Mouse (Mus musculus): ENCODE results near the gene Slc9a9. TPM values are rescaled to one million over a fixed set of nuclear protein-coding genes. Genes with fewer than 3 reads are reported as not detected.

Slc9a9 gene
- total RNA-seq, 1 experiment from 2014 or later = 2.3 TPM

GRCm38 (mm10) chr9:94955645-94956044 lies 285.9 kb downstream of the Slc9a9 start:
- no peak for DNase-seq

DNA sequence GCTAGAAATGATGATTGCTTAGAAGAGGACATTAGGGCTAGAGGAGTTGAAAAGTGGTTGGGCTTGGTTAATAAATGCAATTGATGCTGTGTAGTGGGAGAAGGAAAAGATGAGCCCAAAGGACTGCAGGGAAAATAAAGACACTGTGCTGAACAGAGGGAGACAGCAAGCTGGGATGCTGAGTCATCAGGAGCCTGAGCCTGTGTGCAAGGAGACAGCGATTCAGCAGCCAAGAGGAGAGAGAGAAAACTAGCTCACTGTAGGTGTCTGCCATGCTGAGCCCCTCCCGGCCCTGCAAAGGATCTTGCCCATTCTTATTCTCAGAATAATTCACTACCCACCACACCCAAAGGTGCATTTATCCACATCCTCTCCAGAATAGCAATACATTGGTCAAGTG lies 288.7 kb downstream of the Slc9a9 start:
- no peak for DNase-seq

DNA sequence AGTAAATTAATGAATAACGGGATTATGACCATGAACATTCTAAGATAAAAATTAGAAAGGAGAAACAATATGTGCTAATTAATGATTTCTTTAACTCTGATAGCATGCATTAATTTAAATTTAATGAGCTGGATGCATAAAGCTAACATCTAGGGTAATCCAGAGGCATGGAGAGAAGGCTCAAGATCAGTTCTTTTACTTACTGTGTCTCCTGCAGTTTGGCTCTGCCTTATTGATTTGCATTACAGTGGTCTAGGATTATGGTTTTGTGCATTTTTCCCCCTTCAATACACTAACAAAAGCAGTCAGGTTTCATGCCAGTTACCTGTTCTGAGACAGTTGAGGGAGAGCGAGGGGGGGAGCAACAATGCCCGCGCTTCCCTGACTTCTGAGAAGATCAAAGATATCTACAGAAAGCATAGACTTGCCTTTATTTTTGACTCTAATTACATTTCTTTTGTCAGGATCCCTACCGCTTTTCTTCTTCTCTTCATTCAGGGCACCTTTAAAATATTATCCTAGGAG lies 298.9 kb downstream of the Slc9a9 start:
- no peak for DNase-seq

- DNase-seq = no peak
Observed at GRCm38 (mm10) chr9:94969131-94969530, 299.4 kb downstream of the Slc9a9 start.

- DNase-seq = no peak
Observed at GRCm38 (mm10) chr9:94972021-94972420, 302.3 kb downstream of the Slc9a9 start.

DNA sequence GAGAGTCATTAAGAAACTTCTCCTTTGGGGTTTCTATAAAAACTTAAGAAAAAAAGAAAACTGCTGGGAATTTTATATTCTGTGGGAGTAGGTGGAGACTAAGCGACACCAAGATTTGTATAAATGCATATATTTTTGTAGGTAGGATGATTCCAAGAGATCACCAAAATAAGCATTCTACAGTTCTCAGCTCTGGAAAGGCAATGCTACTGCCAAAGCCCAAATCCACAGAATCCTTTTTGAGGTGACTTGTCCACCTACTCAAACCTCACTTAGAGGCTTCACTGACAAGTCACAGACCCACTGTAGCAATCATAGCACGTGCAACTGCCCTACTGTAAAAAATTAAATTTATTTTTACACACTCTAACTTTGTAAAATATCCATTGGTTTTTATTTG lies 303.0 kb downstream of the Slc9a9 start:
- no peak for DNase-seq

DNA sequence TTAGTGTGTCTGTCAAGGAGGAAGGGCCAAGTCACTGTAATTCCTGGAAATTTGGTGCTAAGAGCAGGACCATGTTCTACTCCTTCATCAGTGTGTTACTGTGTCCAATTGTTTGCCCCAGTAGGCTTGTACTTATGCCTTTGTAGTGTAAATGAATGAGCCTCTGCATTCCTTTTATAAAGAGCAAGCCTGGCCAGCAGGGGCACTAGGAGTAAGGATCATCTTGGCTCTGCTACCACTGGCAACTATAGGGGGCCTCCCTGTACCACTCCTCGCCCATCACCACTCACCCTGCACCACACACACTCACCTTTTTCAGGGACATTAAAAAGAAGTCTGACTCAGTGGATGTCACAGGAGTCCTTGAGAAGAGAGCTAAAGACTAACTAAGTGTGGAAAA lies 306.5 kb downstream of the Slc9a9 start:
- DNase-seq = no peak

DNA sequence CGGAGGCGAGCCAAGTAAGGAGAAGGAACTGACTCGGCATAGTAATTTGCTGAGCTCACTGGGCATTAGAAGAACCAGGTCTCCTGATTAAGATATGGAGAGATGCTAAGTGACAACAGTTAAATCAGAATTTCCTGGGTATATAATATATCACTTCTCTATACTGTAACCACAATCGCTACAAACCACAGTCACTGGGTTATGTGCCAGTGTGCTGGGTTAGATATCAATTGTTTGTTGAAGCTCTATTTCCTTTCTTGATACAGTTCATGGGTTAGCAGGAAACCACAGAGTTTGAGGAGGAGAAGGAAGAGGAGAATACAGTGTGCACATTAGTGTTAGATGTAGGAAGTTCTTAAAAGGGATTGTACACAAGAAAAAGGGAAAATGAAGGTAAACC lies 323.9 kb downstream of the Slc9a9 start:
- DNase-seq = no peak

DNA sequence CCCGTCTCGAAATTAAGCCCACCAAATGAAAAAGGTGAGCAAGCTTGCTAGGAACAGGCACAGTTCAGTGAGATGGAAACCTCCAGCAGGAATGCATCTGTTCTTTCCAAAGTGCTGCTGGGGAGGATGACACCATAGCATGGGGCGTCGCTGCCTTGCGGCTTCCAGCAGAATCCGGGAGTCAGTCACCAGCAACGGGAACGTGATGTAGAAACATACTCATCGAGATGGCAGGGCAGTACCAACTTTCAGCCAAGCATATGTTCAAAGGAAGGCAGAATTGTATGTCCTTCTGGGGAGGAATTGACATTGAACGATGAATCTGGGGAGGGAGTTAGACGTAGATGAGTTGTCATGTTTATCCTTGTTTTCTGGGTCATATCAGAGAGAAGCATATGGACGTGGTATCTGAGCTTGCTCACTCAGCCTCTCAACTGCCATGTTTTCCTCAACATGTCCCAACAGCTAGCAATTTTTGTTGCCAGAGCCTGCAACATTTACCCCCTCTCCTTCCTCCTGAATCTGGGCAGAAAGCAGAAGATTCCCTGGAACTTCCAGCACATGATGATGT lies 350.5 kb downstream of the Slc9a9 start:
- no peak for DNase-seq

- DNase-seq = no peak
Observed at GRCm38 (mm10) chr9:95034140-95034970, 364.6 kb downstream of the Slc9a9 start.

GRCm38 (mm10) chr9:95036209-95036608 lies 366.5 kb downstream of the Slc9a9 start:
- no peak for DNase-seq

DNA sequence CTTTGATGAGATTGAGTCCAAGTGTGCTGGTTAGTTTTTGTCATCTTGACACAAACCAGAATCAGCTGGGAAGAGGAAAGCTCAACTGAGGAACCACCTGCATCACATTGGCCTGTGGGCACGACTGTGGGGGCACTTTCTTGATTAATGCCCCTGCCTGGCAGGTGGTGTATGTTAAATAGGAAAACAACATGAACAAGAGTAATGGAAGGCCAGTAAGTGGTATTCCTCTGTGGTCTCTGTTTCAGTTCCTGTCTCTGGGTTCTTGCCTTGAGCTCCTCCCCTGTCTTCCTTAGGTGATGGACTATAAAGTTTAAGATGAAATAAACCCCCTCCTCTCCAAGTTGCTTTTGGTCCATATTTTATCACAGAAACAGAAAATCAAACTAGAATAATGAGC lies 372.7 kb downstream of the Slc9a9 start:
- no peak for DNase-seq

DNA sequence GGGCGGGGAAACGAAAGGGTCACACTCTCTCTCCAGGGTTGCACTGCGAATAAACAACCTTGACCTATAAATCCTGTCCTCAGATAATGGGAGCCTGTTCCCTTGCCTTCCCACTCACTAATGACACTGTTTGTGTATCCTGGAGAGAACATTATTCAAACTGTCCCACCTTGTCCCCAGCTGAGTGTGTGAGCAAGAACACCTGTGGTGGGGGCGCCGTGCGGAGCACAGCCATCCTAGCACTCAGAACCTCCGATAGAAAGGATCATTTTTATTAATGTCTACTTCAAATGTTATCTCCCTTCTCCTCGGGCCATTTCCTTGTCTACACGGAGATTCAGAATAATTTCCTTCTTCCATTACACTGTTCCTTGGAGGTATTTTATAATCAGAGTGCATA lies 382.5 kb downstream of the Slc9a9 start:
- no peak for DNase-seq

DNA sequence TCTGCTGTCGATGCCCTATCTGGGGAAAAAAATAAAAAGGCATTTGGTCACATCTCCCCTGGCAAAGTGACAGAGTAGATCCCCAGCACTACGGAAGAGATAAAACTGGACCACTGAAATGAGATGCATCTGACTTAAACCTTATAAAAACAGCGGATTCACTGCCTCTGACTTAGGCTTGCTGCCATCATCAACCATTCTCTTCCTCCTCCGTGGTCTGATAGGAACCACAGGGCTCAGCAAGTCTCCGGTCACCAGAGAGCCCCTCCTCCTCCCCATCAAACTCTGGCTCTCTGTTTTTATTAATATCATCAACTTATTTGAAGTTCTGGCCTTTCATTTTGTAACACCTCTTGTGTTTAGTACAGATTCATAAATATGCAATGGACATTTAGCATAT lies 383.5 kb downstream of the Slc9a9 start:
- no peak for DNase-seq

- DNase-seq = no peak
Observed at GRCm38 (mm10) chr9:95055843-95056242, 386.1 kb downstream of the Slc9a9 start.

DNA sequence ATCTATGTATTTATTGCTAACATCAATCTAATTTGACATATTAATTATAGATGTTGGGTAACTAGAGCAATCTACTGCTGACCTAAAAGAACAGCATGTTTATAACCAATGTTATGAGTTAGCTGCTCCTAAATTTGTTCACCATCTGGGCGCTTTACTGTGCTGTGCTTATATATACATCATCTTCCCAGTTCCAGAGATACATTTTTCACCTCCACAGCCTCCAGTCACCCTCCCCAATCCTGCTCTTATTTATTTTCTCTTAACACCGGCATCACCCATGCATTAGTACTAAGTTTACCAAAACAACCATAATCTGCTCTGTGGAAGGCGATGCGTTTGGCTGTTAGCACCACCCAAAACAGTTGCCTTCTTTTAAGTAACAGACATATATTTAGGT lies 391.0 kb downstream of the Slc9a9 start:
- DNase-seq = no peak

GRCm38 (mm10) chr9:95067037-95067436 lies 397.3 kb downstream of the Slc9a9 start:
- DNase-seq = no peak

GRCm38 (mm10) chr9:95068466-95068865 lies 398.8 kb downstream of the Slc9a9 start:
- DNase-seq = no peak

DNA sequence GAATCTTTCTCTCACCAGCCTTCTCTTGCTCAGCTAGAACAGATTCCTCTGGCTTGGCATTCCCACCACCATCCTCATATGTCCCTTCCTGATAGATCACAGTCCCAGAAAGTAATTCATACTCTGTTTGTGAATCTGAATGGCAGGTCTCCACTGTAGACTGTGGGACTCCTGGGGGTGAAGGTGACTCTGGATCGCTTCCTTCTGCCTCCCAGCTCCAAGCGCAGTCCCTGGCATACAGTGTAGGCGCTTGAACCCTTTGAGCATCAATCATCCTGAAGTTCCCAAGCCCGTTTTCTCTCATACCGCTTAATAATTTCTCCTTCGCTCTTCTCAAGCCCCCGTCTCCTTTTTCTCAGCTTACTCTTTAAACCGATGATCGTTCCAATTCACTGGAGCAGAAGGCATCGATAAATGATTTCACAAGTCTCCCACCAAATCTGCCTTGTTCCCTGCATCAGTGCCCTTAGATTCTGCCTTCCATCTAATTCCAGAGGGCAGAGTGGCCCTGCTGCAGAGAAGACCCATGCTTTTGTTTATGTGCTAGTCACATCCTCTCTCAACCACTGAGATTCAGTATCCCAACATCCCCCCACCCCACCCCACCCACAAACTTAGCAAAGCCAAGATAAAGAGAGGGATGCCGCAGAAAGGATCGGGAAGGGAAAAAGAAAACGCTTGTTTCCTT lies 401.3 kb downstream of the Slc9a9 start:
- DNase-seq = no peak

DNA sequence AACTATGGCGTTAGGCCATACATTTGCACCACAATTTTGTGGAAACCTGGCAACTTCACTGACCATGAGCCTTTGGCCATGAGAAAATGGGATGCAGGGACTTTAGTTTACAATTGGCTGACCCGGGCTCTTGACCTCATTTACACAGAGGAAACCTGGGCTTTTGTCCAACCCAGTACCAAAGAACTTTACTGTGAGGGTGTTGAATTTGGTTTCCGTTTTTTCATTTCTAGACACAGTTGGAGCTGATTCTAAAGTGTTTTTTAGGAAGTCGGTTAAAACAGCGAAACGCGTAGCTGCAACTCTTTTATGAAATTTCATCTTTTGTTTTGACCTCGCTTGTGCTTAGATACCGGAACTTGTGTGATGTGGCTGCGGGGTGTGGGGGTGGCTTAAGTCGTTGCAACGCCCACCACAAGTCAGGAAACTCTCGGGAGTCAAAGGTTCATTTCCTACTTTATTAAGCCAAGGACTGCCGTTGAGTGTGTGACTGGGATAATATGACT lies 402.8 kb downstream of the Slc9a9 start:
- DNase-seq = peak; percentile 38

- no peak for DNase-seq
Observed at GRCm38 (mm10) chr9:95073691-95074090, 404.0 kb downstream of the Slc9a9 start.

GRCm38 (mm10) chr9:95075856-95076255 lies 406.1 kb downstream of the Slc9a9 start:
- DNase-seq = no peak

DNA sequence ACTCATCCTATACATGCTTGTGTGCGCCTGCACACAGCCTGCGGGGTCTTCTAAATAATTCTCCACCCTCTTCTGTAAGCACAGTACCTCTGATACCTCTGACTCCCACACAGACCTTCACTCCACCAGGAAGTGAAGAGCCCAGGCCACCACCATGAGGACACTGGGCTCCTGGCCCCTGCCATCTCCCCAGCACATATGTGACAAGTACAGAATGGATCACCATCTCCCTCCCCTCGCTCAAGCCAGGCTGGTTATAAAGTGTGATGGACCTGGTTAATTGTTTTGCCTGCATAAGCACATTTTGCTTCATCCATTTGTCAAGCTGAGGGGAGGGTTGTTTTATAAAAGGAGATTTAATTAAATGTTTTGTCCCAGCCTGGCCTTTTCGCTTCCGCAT lies 408.2 kb downstream of the Slc9a9 start:
- DNase-seq = no peak
